Mouse (Mus musculus): ENCODE data around the gene Csgalnact2. TPM values are rescaled to one million over a fixed set of nuclear protein-coding genes. Genes with fewer than 3 reads are reported as not detected.

Csgalnact2 gene
- total RNA-seq, 2 experiments from 2014 or later, result 18.2 to 18.5 TPM

- no peak for DNase-seq
- intact Hi-C loops (cut with DNase I), result no loop called here
These were observed 2.0 kb upstream of the Csgalnact2 start for GRCm38 (mm10) chr6:118140961-118141360.

DNA sequence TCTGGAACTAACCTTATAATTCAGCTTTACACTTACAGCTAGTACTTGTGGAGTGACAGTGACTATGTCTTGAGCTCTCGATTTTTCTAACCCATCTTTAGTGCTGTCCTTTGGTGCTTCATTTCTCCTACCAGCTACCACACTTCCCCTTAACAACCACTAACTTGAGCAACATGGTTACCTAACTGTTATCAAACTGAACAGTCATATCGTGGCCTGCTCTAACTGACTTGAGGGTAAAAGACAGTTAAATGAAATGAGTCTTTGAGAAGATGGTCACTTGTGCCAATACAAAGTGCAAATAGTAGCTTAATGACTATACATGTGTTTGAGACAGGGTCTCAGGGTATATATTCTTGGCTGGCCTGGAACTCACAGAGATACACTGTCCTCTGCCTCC, 1.8 kb downstream of the Csgalnact2 start:
- intact Hi-C loops (cut with DNase I), result loop anchor here (10.0 kb wide), 1 partner anchor 1512 kb away; the partner anchor contains the start of gene Zfp422
- DNase-seq, result no peak

DNA sequence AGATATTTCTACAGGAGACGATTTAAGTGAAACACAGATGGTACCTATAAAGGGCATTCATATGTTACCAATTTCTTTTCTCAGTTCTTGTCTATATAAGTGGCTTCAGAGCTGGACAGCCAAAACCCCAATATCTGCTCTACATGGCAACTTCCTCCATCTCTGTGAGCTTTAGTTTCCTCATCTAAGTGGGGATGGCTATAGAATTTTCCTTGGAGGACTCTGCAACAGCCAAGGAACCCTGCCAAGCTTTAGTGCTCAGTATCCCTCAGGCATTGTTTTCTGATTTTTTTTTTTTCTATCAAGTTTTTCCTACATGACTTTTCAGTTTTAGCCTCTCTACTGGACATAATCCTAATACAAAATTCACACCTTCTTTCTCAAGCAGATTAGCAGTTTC, 4.5 kb downstream of the Csgalnact2 start:
- intact Hi-C loops (cut with DNase I), result loop anchor here (10.0 kb wide), 1 partner anchor 1510 kb away; the partner anchor contains the start of gene Zfp422
- no peak for DNase-seq

DNA sequence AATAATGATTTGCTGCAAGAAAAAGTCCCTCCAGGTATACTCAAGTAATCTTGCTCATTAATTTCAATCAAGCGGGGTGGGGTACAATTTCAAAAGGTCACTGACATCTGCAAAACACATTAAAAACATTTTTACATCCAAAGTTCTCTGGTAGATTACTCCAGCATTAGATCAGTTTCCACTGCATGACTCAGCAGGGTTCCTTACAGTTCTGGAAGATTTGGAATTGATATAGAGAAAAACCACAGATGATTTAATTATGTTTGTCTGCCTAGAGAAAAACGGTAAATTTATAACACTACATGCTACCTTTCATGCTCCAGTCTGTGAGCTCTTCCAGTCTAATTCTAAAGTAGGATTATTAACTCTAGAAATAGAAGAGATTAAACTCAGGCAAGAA, 8.9 kb downstream of the Csgalnact2 start:
- DNase-seq, result no peak
- intact Hi-C loops (cut with DNase I), result loop anchor here (10.0 kb wide), 1 partner anchor 1505 kb away; the partner anchor contains the start of gene Zfp422

- intact Hi-C loops (cut with DNase I), result no loop called here
- DNase-seq, result no peak
These were observed 11.0 kb downstream of the Csgalnact2 start for GRCm38 (mm10) chr6:118127827-118128487.

DNA sequence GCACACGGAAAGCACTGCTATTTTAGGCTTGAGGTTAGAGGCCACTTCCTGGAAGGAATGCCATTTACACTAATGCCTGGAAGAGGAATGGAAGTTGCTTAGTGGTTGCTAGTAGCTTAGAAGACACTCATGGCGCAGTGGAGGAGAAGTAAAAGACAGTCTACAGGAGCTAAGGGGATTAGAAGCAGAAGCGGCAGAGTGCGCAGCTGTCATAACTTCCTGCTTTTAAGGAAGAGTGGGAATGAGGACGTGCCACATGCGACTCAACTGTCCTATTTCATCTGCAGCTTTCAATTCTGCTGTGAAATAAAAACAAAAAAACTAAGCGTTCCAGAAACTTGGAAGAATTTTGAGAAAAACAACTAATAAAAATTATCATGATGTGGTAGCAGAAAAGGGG, 11.7 kb downstream of the Csgalnact2 start:
- intact Hi-C loops (cut with DNase I), result no loop called here

GRCm38 (mm10) chr6:118126577-118126976, 12.4 kb downstream of the Csgalnact2 start:
- intact Hi-C loops (cut with DNase I), result no loop called here
- no peak for DNase-seq

More for the DNA sequence above, 11.7 kb downstream of the Csgalnact2 start:
- DNase-seq, result no peak

DNA sequence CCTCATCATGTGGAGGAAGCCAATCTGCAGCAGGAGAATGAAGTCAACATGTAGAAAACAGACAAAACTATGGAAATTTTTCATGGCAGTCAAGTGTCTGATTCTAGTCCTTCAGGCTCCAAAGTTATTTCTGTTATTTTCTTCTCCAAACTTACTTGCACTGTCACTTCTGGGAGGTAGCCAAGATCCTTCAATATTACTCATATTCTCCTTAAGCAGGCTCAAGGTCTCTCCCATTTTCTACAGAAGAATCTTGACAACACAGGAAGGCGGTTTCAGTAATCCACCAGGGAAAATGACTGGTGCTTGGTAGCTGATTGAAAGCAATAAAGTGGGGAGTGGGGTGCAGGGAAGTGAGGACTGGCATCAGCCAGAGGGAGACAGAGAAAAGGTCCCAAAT, 16.2 kb downstream of the Csgalnact2 start:
- intact Hi-C loops (cut with DNase I), result no loop called here
- no peak for DNase-seq

- no peak for DNase-seq
- intact Hi-C loops (cut with DNase I), result no loop called here
These were observed 27.1 kb downstream of the Csgalnact2 start for GRCm38 (mm10) chr6:118111810-118112209.

DNA sequence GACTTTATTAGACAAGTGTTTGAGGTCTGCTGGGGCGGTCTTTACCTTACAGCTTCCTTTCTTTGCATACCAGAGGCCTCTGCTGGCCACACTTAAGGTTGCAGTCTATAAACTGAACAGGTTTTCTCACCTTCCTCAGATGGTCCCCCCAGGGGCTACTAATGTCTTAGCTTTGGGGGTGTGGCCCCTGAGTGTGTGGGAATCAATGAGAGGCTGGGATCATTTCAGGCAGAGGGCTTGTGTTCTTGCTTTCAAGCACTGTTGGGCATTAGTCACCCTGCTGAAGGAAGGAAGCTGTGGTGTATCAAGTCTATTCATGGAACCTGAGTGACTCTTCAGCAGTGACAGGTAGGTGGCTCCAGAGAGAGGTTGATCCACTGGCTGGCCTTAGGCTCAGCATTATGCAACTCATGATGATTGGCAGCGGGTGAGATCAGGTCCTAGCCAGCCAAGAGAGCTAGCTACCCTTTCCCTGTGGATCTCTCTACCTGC, 39.6 kb downstream of the Csgalnact2 start:
- no peak for DNase-seq
- intact Hi-C loops (cut with DNase I), result loop anchor here (10.0 kb wide), 1 partner anchor 255 kb away; the partner anchor contains the start of gene Zfp637

DNA sequence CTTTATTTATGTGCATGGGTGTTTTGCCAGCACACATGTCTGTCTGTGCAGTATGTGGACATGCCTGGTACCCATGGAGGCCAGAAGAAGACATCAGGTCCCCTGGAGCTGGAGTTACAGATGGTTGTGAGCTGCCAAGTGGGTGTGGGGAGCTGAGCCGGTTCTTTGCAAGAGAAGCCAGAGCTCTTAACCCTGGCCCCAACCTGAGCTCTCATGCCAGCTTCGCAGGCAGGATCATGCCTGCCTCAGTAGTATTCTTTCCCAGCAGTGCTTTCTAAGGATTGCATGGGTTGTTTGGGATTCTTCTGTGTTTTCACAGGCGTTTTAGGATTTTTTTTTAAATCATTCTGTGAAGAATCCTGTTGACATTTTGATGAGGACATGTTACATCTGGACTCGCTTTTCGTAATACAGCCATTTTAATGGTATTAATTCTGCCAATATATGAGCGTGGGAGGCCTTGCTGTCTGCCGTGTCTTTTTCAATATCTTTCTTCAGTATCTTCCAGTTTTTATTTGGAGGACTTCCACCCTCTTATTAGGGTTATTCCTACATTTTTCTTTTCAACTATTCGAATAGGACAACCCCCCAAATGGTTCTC, 41.1 kb downstream of the Csgalnact2 start:
- DNase-seq, result no peak
- intact Hi-C loops (cut with DNase I), result loop anchor here (10.0 kb wide), 1 partner anchor 253 kb away; the partner anchor contains the start of gene Zfp637

GRCm38 (mm10) chr6:118090827-118091226, 48.1 kb downstream of the Csgalnact2 start:
- intact Hi-C loops (cut with DNase I), result loop anchor here (10.0 kb wide), 1 partner anchor 246 kb away; the partner anchor contains the start of gene Zfp637
- no peak for DNase-seq

DNA sequence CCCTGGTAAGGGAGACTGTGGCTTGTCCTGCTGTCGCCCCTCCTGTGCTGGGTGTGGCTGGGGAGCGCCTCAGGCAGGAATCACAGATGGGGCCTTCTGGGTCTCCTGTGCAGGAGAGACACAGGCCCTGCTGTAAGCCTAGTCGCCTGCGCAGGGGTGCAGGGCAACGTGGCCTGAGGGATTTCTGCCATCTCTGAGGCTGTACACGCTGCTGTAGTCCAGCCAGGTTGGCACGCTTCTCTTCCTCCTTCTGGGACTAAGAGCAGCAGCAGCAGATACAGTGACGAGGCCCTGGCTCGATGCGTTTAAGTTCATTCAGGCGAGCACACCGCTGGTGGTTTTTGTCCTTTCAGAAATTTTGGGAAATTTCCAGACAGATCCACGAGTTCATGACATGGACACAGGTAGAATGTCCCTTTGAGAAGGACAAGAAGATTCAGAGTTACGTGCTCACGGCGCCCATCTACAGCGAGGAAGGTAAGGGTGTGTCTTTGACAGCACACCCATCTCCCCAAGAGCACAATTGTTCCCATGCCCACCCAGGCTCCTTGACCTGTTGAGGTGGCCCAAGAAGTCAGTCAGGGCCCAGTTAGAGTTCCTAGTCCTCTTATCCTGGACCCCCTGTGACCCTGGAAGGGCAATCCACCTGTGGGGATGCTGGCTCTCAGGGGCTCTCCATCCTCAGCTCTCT, 50.0 kb downstream of the Csgalnact2 start:
- no peak for DNase-seq

DNA sequence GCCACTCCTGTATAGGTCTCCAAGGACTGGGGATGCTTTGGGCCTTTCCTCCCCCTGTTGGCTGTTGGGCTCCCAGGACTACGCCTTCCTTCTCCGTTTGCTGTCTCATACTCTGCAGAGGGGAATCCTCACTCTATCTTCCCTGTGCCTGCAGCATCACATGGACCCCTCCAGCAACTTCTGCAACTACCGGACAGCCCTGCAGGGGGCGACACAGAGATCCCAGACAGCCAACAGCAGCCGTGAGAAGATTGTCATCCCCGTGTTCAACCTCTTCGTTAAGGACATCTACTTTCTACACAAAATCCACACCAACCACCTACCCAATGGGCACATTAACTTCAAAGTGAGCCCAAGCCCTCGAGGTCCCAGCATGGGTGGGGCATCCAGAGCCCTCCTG, 51.0 kb downstream of the Csgalnact2 start:
- no peak for DNase-seq
- intact Hi-C loops (cut with DNase I), result no loop called here

More for the DNA sequence above, 50.0 kb downstream of the Csgalnact2 start:
- intact Hi-C loops (cut with DNase I), result no loop called here

GRCm38 (mm10) chr6:118084596-118084995, 54.3 kb downstream of the Csgalnact2 start:
- DNase-seq, result no peak
- intact Hi-C loops (cut with DNase I), result no loop called here

GRCm38 (mm10) chr6:118083608-118084007, 55.3 kb downstream of the Csgalnact2 start:
- intact Hi-C loops (cut with DNase I), result no loop called here
- DNase-seq, result no peak

- no peak for DNase-seq
- intact Hi-C loops (cut with DNase I), result no loop called here
These were observed 56.6 kb downstream of the Csgalnact2 start for GRCm38 (mm10) chr6:118082384-118082783.

DNA sequence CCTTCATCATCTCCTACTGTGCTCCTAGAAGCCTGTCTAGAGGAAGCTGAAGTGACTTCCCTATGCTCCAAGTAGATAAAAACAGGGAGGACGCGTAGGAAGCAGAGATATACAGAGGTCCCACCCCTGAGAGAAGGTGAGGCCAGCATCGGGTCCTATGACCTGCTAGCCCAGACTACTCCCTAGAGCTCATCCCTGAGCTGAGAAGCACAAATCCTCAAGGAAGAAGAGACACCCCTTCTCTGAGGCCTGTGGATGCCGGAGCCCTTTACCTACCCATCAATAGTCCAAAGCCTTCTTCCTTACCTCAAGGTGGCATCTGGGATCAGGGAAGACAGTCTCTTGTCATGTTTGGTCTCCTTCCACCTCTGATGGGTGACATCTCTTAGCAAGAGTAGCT, 58.2 kb downstream of the Csgalnact2 start:
- intact Hi-C loops (cut with DNase I), result no loop called here

GRCm38 (mm10) chr6:118079762-118080465, 59.0 kb downstream of the Csgalnact2 start:
- intact Hi-C loops (cut with DNase I), result no loop called here
- no peak for DNase-seq

More for the DNA sequence above, 58.2 kb downstream of the Csgalnact2 start:
- no peak for DNase-seq

DNA sequence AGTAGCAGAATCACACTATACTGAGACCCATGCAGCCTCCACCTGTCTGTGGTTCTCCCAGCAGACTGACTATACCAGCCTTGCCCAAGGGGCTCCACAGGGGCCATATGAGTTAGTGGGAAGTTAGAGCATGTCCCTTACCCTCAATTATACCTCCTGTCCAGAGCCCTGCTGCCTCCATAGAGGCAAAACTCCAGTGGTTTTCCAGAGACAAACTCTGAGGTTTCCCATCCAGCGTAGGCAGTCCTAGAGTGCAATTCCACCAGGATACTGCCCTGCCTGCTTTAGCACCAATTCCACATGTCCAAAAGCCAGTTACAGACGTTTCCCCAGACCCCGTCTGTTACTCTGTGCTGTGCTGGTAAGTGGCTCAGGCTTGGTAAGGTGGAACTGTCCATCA, 59.6 kb downstream of the Csgalnact2 start:
- intact Hi-C loops (cut with DNase I), result no loop called here
- DNase-seq, result no peak

GRCm38 (mm10) chr6:118078751-118079150, 60.2 kb downstream of the Csgalnact2 start:
- no peak for DNase-seq
- intact Hi-C loops (cut with DNase I), result no loop called here
